Mouse (Mus musculus): ENCODE measurements at regions not wholly inside any gene's neighbourhood (a gene's known extent, or its start where the extent isn't known, plus 50 kb on each side); places are given as distances from the start of the nearest gene placed in this dataset.

DNA sequence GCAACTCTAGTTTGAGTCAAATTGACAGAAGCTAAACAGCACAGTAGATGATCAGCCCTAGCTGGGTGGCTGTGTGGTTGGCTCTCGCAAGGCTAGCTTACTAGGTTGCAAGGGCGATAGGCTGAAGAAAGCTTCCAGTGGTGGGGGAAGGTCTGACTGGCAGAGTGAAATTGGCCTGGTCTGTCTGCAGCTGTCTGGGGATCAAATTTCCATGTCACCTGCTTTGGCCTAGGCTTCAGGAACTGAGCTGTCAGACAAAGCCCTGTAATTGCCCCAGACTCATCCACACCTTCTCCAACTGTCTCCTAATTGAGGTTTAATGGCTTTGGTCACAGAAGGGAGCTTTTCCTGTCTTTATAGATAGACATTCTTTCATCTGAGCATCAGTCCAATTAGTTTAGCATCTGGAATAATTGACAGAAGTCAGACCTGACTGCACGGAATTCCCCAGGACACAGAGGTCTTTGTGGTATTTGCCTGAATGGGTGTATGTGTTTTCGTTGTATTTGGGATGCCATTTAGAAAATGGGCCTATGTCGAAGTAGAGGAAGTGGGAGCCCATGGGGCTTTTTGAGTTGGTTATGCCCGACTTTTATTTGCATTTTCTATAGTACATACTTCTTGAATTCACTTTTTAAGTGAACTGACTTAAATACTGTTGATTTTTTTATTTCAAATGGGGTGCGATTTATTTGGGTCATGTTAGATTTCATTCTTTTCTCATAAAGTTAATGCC is 348.2 kb downstream of the Hlx start:
- no peak for DNase-seq (ENCODE audit: low spot score)

DNA sequence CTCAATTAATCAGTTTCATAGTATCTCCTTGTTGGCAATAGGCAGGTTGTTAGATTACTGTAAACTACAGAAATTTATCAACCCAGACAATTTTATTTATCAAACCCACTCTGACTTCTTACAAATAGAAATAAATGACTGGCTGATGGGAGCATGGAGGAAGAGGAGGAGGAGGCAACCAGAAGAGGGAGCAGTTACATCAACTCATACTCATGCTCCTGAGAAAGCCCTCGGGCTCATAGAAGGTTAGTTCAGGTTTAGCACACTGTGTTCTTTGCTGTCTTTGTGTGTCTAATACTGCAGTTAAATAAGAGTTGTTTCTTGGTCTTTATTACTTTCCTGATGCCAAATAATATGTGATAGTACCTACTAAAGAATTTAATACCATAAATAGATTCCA is 344.6 kb upstream of the 1700056E22Rik start:
- DNase-seq (ENCODE audit: low spot score): no peak

- no peak for DNase-seq (ENCODE audit: low spot score)
Observed at GRCm38 (mm10) chr1:184365026-184365425, 330.9 kb upstream of the 1700056E22Rik start.

GRCm38 (mm10) chr1:184358226-184358568 is 324.1 kb upstream of the 1700056E22Rik start:
- no peak for DNase-seq (ENCODE audit: low spot score)

DNA sequence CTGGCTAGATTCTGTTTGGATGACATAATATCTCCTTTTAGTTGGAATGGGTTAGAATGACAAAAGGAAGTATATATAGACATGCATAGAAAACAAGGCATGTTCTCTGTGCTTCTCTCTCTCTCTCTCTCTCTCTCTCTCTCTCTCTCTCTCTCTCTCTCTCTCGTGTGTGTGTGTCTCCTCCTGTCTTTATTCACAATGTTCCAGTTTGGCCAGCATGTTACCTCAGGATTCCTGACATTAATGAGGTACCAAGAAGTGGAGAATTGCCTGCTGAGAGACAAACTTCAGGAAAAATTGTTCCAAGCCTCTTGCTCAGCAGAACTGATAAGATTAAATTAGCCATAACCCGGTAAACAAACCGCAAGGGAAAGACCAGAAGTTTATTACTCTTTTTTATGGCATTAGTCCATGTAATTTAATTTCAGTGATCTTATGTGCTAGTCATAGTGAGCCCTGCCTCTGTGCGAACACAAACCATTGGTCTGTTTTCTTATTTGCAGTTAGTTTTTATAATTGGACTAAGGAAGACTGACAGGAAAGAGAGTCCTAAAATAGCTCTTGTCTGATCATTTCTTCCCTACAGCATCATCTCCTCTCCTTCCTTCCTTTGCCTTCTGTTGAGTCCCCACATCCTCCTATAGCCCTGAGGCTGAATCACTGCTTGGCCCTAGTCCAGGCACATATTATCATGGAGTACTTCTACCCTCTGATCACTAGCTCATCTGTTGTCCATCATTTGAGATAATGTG is 323.5 kb upstream of the 1700056E22Rik start:
- no peak for DNase-seq (ENCODE audit: low spot score)

DNA sequence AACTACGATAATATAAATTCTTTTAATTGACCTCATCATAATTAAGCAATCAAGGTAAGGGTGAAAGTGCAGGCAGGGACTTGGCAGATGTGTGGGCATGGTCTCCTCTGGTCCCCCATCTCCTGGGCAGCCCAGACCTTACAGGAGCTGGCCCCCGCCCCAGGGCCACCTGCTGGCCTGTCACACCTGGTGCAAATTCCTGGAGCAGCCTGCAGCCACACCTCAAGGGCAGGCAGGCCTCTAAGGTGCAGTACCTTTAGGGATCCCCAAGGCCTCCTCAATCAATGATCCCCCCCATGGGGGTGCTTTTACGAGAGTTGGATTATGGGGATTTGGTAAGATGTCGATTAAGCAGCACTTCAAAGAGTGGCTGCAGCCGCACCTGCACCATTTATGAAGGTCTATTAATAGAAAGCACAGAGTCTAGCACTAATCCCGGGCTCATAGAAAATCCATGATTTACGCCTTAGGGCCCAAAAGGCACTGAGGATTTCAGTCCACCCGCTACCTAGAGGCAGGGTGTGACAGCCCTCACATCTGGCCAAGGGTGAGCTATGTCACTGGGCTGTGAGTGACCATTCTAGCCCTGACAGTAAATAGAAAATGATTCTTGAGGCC is 319.8 kb upstream of the 1700056E22Rik start:
- DNase-seq (ENCODE audit: low spot score): no peak

DNA sequence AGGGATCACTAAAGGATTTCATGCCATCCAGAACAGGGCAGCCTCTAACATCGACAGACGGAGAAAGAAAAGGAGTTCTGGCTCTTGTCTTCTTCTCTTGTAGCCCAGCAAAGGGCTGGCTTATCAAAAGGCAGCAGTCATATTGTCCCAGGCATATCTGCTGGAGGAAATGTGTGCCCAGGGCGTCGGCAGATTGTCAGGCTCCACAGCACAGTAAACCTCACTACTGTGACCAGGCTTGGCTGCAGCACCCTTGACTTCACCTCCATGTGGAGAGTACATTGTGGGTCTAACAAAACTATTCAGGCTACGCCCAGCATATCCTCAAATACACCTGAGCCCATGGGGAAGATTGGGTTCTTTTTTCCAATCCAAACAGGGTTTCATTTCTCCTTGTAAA is 317.7 kb upstream of the 1700056E22Rik start:
- DNase-seq (ENCODE audit: low spot score): no peak

GRCm38 (mm10) chr1:184344829-184345228 is 310.7 kb upstream of the 1700056E22Rik start:
- no peak for DNase-seq (ENCODE audit: low spot score)

- no peak for DNase-seq (ENCODE audit: low spot score)
Observed at GRCm38 (mm10) chr1:184335952-184336351, 301.9 kb upstream of the 1700056E22Rik start.

DNA sequence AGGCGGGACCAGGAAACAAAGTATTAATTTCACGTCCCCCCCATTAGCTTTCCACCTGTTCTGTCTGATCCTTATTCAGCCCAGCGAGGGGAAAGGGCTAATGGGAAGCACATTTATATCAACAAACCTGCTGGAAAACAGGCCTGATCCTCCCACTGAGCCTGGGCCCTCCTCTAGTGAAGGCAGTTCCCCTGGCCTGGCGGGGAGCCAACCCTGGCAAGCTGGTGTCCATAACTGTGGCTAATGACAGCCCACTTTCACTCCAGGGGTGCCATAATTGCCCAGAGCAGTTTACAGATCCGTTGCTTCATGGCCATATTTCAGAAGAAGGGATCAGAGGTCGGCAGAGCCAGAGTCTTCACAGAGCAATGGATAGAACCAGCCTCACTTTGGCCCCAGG is 301.2 kb upstream of the 1700056E22Rik start:
- peak; percentile 13 for DNase-seq (ENCODE audit: low spot score)

DNA sequence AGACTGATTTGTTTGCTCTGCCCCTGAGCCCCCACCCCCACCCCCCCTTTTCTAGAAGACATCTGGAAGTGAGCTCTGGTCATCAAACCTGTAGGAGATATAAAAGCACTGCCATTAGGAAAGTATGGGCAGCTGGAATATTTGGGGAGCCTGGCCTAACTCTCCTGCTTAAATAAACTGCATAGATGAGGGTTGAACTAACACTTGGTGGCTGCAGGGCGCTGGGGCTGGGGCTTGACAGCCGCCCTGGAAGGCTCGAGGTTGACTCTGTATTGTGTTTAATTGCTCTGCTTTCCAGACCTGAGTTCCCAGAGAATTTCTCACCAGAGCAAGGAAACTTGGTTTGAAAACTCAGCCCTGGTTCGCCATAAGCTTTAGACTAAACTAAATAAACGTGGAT is 300.7 kb upstream of the 1700056E22Rik start:
- DNase-seq (ENCODE audit: low spot score): no peak

GRCm38 (mm10) chr1:184333086-184333485 is 299.0 kb upstream of the 1700056E22Rik start:
- DNase-seq (ENCODE audit: low spot score): no peak

- no peak for DNase-seq (ENCODE audit: low spot score)
Observed at GRCm38 (mm10) chr1:184330516-184331350, 296.6 kb upstream of the 1700056E22Rik start.

DNA sequence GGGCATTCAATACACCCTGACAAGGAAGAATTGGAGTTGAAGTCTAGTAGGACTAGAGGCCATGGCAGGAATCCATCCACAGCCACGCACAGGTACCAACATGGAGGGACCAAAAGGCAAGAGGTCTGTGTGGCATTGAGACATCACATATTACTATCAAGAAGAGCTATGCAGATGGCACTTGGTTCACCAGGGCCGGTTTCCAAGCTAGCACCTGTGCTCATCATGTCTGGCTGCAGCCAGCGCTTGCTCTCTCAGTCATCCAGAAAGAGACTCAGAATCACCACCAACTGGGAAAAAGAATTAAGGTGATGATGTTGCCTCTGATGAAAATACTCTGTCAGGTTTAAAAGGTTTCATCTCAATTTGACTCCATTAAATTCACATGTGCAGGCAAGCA is 292.1 kb upstream of the 1700056E22Rik start:
- no peak for DNase-seq (ENCODE audit: low spot score)

- no peak for DNase-seq (ENCODE audit: low spot score)
Observed at GRCm38 (mm10) chr1:184324234-184324633, 290.1 kb upstream of the 1700056E22Rik start.

DNA sequence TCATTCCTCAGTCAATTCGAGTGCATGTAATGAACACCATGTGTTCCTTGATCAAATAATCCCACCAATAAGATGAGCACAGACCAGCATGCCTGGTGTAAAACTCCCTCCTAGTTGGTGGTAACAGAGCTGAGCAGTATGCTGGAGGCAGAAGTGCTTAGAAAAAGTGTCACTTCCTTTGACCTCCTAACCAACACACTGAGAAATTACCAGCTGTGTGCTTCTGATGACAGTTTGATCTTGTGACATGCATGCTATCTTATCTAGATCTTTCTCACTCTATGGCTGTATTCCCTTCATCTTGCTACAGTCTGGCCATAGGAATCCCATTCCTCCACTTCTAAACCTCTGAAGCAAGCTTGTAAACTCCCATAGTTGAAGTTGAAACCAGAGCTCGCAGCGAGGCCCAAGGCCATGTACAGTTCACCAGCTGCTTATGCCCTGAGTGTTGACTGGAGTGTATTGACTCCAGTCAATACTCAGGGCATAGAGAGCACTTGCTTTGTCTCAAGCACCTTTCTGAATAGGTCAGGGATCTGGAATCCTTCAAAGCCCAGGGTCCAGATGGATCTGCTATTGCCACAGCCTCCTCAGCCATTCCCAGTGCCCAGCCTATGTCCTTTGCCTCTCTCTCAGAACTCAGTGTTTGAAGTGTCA is 286.5 kb upstream of the 1700056E22Rik start:
- no peak for DNase-seq (ENCODE audit: low spot score)

DNA sequence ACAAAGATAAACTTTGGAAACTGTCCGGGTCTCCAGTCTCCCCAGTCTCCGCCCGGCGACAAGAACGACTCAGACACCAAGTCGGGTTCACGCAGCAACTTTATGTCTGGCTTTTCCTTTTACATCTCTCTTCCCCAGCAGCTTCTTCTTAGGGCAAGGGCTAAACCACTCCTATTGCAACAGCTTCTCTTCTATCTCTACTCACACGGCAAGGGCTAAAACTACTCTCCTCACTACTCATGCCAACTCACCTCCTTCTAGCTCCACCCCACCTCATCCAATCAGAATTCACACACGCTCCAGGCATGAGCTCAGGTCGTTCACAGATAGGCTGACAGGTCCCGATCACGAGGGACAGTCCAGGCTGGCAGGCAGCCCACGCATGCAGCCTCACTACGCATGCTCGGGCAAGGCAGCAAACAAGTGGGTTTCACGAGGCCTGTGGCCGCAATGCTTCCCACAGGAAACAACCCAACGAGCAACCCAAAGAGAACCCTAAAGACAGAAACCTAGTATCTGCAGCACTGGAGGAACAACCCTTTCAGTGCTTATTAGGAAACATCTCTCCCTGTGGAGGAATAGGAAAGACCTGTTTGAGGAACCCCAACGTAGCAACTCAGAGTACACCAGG is 276.2 kb upstream of the 1700056E22Rik start:
- no peak for DNase-seq (ENCODE audit: low spot score)

- DNase-seq (ENCODE audit: low spot score): no peak
Observed at GRCm38 (mm10) chr1:184304813-184305212, 270.7 kb upstream of the 1700056E22Rik start.

DNA sequence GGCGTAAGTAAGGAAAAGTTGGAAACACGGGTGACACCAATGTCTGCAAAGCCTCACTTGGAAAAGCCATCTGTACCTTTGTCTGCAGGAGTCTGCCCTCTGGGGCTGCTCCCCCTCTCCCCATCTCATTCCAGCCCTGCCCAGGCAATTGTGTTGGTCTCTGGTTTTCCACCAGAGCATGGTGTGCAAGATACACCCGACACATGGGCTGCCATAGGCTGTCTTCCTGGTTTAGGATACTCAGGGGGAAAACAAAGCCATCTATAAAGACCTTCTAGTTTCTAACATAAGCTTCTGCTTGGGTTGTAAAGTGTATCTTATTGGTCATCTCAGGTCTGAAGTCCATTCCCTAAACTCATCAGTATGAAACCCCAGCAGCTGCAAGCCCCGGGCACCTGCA is 270.1 kb upstream of the 1700056E22Rik start:
- DNase-seq (ENCODE audit: low spot score): no peak

GRCm38 (mm10) chr1:184298701-184299100 is 264.6 kb upstream of the 1700056E22Rik start:
- DNase-seq (ENCODE audit: low spot score): no peak

- no peak for DNase-seq (ENCODE audit: low spot score)
Observed at GRCm38 (mm10) chr1:184297001-184297740, 263.1 kb upstream of the 1700056E22Rik start.

All from retina, embryonic 14.5 days (tissue).